Mouse (Mus musculus) megakaryocyte-erythroid progenitor cell, adult 5 weeks (primary cell): ENCODE measurements around the gene Otc. TPM values are rescaled to one million over a fixed set of nuclear protein-coding genes. Genes with fewer than 3 reads are reported as not detected.

Experiments
- polyA plus RNA-seq: library from polyadenylated mRNA; stranded (reverse); fragments of >175 nt; gene quantifications from 2 replicates; pipeline ENCODE4 v1.2.3, GENCODE M21; 2012

Otc gene
- not detected in 2 replicates for polyA plus RNA-seq

GRCm38 (mm10) chrX:10251852-10252504 lies at the start of gene Otc:
Gene Otc (plus strand): TSS chrX:10252305.

GRCm38 (mm10) chrX:10216410-10216949 lies 35.6 kb upstream of the Otc start, which contains the start of gene Rpgr:
Gene Rpgr (minus strand): TSS chrX:10216920.

Other genes starting within 250 kb of the Otc start
- gene Srpx, start 134.6 kb upstream of the Otc start, polyA plus RNA-seq: not detected in 2 replicates
- gene Rpgr, start 35.4 kb upstream of the Otc start, polyA plus RNA-seq: 0.31 and 0.40 TPM in 2 replicates
- 0.03 and 0.04 TPM in 2 replicates for gene Tspan7, start 232.9 kb downstream of the Otc start, polyA plus RNA-seq